In the genomic region with DNA sequence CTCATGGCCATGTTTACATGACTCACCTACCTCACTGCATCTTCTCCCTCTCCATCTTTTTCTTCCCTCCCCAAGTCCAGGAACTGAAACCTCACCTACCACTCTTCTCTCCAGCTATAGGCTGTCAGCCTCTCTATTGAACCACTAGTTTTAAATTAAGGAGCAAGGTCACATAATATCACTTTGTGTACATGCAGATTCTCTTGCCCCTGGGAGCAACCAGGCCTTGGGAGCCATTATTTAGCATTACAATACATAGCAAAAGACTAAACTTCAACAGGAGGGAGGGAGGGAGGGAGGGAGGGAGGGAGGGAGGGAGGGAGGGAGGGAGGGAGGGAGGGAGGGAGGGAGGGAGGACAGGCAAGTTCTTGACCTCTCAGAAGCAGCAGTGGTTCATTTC, we compare ENCODE assay signal across 15 mouse cellular contexts.
"Had no signal": no experiment of that assay in that cellular context is flagged by ENCODE, and none has a peak within 500 bp of the region (broad histone marks: within the 10 kb centered on the region; RNA-seq: fewer than 3 reads in every experiment).

No protein-coding gene starts in this region.

- DNase-seq: heart, postnatal 10 days; heart, postnatal 14 days; heart, postnatal 36 days; heart, postnatal 4 days; kidney, adult 11 months; kidney, adult 18-20 months; kidney, adult 2 months; kidney, adult 8-10 months; kidney, postnatal 10 days; kidney, postnatal 14 days; kidney, postnatal 25 days; kidney, postnatal 36 days; kidney, postnatal 4 days; layer of hippocampus, adult 9-11 months; layer of hippocampus, postnatal 36 days had no signal
